Mouse (Mus musculus) E14TG2a.4 (cell line): ENCODE results near the gene Adsl.

Experiments
- CTCF ChIP-seq: conservative IDR thresholded peaks from 2 replicates; pipeline ENCODE4 v1.5.1; 2014; ENCODE audit warnings: low read length
- NANOG ChIP-seq: IDR thresholded peaks from 2 replicates; pipeline ENCODE4 v1.6.1; 2014; ENCODE audit warnings: borderline replicate concordance, low read length, mixed read lengths
- POU5F1 ChIP-seq: IDR thresholded peaks from 2 replicates; pipeline ENCODE4 v1.6.1; 2014; ENCODE audit warnings: low read length, borderline replicate concordance

DNA sequence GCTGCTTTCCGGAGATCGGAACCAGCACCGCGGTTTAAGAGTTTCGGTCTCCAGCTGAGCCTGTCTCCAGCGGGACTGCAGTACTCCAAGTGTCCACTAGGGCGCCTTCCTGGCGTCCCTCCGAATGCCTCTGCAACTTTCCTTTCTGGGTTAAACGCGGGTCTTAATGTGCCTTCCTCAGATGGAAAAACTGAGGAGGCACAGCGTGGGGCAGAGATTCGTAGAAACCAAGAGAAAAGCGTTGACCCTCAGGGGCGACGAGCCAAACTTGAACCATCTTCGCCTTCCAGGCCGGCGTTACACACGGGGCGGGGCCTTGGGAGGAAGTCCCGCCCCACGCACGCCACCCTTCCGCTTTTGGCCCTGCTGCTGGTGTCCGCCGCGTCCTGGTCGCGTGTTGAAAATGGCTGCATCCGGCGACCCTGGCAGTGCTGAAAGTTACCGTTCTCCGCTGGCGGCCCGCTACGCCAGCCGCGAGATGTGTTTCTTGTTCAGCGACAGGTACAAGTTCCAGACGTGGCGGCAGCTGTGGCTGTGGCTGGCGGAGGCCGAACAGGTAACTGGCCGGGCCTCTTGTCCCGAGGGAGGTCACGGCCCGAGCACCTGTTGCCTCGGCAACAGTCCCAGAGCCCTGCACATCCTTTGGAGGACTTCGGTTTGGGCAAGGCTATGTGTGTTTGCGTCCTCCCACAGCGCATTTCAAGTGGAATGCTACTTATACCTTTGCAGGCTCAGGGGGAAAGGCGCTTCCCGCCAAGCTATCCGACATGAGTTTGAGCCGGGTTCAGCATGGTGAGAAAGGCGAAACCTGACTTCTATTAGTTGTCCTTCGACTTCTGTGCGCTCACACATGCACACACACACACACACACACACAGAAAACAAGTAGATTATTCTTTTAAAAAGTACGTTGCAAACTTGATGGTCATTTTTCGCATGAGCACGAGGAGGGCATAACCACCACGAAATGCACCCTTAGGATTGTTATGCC, at the start of gene Adsl:
- TF ChIP-seq CTCF (peak; percentile 99), POU5F1 (no peak), NANOG (no peak)
